Mouse (Mus musculus): Measurements from ENCODE around the gene S100a7a.

GRCm38 (mm10) chr3:90659364-90660044 is 5.7 kb downstream of the S100a7a start:
- no peak for TF ChIP-seq CTCF (IDR thresholded peaks at IDR 0.05; ENCODE audit: borderline replicate concordance, control insufficient read depth, extremely low read depth, insufficient read depth, low read length, poor library complexity)
- TF ChIP-seq POLR2A (IDR thresholded peaks at IDR 0.05; ENCODE audit: control insufficient read depth, extremely low read depth, insufficient read depth, low read length, poor library complexity): no peak

All from thymus, adult 2 months (tissue).